Mouse (Mus musculus): Measurements from ENCODE around the gene Rhobtb3.

GRCm38 (mm10) chr13:75908187-75908586 is 35.5 kb downstream of the Rhobtb3 start:
- TF ChIP-seq POLR2A (IDR thresholded peaks at IDR 0.05; ENCODE audit: borderline replicate concordance, control insufficient read depth, low read depth, low read length) (no peak), CTCF (IDR thresholded peaks at IDR 0.05; ENCODE audit: control insufficient read depth, insufficient read depth, low read length) (no peak)
